Mouse (Mus musculus): ENCODE data around the gene Stip1. TPM values are rescaled to one million over a fixed set of nuclear protein-coding genes. Genes with fewer than 3 reads are reported as not detected.

Gene Stip1
- polyA plus RNA-seq, 1 experiment from 2014 or later, result 372 TPM

DNA sequence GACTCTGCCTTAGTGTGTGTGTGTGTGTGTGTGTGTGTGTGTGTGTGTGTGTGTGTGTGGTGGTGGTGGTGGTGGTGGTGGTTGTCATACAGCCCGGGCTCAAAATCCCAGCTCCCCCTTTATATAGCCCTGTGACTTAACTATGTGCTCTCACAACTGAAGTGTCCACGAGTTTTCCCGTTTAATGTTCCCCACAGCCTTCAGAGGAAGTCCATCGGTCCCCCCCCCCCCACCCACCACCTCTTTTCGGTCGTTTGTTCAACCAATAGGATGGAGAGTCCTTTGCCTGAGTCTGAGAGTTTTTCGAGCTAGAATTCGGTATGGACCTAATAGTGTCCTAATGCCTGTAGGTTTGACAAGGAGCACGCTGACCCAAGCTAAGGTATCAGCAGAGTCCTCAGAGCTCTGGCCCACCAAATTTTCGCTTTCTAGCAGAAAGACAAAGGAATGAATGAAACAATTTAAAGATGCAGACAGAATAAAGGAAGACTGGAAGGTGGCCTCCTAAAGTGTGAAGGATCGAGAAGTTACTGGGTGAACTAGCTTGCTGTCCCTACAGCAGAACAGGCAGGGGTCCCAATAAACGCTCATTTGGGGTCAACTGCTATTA is 66.1 kb downstream of the Stip1 start:
- peaks cover 25% of the 10 kb centered on the region for H3K36me3 ChIP-seq
- H3K4me3 ChIP-seq, result peak overlapping the region; percentile 91
- 40% methylated on average over 12 of the region's 12 CpGs for WGBS
- H3K9me3 ChIP-seq, result no peaks in the 10 kb centered on the region
- H3K27me3 ChIP-seq (ENCODE audit: insufficient read depth, poor library complexity, severe bottlenecking), result peaks cover 44% of the 10 kb centered on the region
- DNase-seq (ENCODE audit: low spot score), result no peak
- peaks cover 84% of the 10 kb centered on the region for H3K4me1 ChIP-seq (replicated peaks)
- peak overlapping the region; percentile 95 for H3K27ac ChIP-seq

DNA sequence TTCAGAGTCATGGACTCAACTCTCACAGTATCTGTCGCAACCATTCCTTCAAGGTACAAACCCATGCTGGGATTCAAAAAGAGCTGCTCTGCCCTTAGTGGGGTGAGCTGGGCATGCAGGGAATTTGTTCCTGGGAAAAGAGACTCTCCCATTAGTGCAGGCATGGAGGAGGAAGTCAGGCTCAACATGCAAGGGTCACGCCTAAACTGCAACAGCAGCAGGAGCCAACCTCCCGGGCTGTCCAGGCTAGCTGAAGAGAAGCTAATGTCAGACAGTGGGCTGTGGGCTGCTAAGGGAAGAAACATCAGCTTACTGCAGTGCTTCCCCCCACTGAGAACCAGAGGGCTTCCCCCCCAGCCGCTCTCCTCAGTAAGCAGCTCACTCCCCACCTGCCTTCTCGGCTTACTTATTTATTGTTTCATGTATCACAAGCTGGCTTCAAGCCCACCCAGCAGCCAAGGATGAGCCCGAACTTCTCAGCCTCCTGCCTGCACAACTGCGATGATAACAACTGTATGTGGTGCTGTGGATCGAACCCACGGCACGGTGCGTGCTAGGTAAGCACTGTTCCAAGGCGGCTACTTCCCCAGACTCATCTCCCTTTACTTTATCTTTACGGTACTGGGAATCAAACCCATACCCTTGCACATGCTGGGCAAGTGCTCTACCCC is 67.4 kb downstream of the Stip1 start:
- DNase-seq (ENCODE audit: low spot score), result no peak
- 81% methylated on average over 13 of the region's 13 CpGs for WGBS
- no peak overlapping the region for H3K4me3 ChIP-seq

DNA sequence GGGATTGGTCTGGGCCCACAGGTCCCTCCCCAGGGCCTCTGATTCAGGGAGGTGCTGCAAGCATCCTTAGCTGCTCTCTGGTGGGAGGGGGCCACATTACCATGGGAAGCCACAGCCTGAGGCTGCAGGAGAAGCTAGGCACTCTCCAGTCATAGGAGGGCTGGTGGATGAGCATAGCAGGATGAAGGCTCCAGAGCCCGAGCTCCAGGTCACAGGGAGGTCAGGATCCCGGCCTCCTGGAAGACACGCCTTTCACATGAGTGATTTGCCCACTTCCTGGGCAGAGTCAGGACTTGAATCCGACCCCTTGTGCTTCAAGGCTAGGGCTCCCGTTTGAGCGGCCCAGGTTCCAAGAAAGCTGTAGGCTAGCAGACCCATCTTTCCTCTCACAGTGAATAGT is 68.1 kb downstream of the Stip1 start:
- DNase-seq (ENCODE audit: low spot score), result no peak
- H3K4me3 ChIP-seq, result no peak overlapping the region
- H3K27ac ChIP-seq, result no peak overlapping the region
- 39% methylated on average over 6 of the region's 6 CpGs for WGBS
- no peaks in the 10 kb centered on the region for H3K9me3 ChIP-seq
- H3K4me1 ChIP-seq (replicated peaks), result peaks cover 76% of the 10 kb centered on the region
- peaks cover 57% of the 10 kb centered on the region for H3K27me3 ChIP-seq (ENCODE audit: insufficient read depth, poor library complexity, severe bottlenecking)
- peaks cover 5% of the 10 kb centered on the region for H3K36me3 ChIP-seq

More for the DNA sequence above, 67.4 kb downstream of the Stip1 start:
- peaks cover 57% of the 10 kb centered on the region for H3K27me3 ChIP-seq (ENCODE audit: insufficient read depth, poor library complexity, severe bottlenecking)
- H3K27ac ChIP-seq, result no peak overlapping the region
- H3K36me3 ChIP-seq, result peaks cover 12% of the 10 kb centered on the region
- H3K4me1 ChIP-seq (replicated peaks), result peaks cover 83% of the 10 kb centered on the region
- no peaks in the 10 kb centered on the region for H3K9me3 ChIP-seq

Other genes starting within 250 kb of the Stip1 start
- gene Rps6ka4, start 199.3 kb downstream of the Stip1 start, polyA plus RNA-seq (2016; fragmentation: Nextera tagmentation; extraction: Ambion mirVana), result 6.2 and 7.7 TPM in 2 replicates
- gene Ccdc88b, start 181.8 kb downstream of the Stip1 start, polyA plus RNA-seq (2016; fragmentation: Nextera tagmentation; extraction: Ambion mirVana), result 0.37 and 1.2 TPM in 2 replicates
- 148 and 157 TPM in 2 replicates for gene Trmt112, start 130.3 kb downstream of the Stip1 start, polyA plus RNA-seq (2016; fragmentation: Nextera tagmentation; extraction: Ambion mirVana)
- gene Prdx5, start 129.9 kb downstream of the Stip1 start, polyA plus RNA-seq (2016; fragmentation: Nextera tagmentation; extraction: Ambion mirVana), result 155 and 196 TPM in 2 replicates
- 8.4 and 12.0 TPM in 2 replicates for gene Esrra, start 118.2 kb downstream of the Stip1 start, polyA plus RNA-seq (2016; fragmentation: Nextera tagmentation; extraction: Ambion mirVana)
- 0.46 TPM in 1 of 2 replicates, not detected in the other for gene Catsperz, start 114.6 kb downstream of the Stip1 start, polyA plus RNA-seq (2016; fragmentation: Nextera tagmentation; extraction: Ambion mirVana)
- not detected in 2 replicates for gene Kcnk4, start 105.5 kb downstream of the Stip1 start, polyA plus RNA-seq (2016; fragmentation: Nextera tagmentation; extraction: Ambion mirVana)
- gene Bad, start 98.1 kb downstream of the Stip1 start, polyA plus RNA-seq (2016; fragmentation: Nextera tagmentation; extraction: Ambion mirVana), result 63.1 and 75.5 TPM in 2 replicates
- gene Gpr137, start 97.5 kb downstream of the Stip1 start, polyA plus RNA-seq (2016; fragmentation: Nextera tagmentation; extraction: Ambion mirVana), result 31.2 and 40.9 TPM in 2 replicates
- 157 and 186 TPM in 2 replicates for gene Ppp1r14b, start 65.0 kb downstream of the Stip1 start, polyA plus RNA-seq (2016; fragmentation: Nextera tagmentation; extraction: Ambion mirVana)
- gene Plcb3, start 63.5 kb downstream of the Stip1 start, polyA plus RNA-seq (2016; fragmentation: Nextera tagmentation; extraction: Ambion mirVana), result 22.3 and 28.3 TPM in 2 replicates
- gene Fkbp2, start 59.5 kb downstream of the Stip1 start, polyA plus RNA-seq (2016; fragmentation: Nextera tagmentation; extraction: Ambion mirVana), result 119 and 121 TPM in 2 replicates
- gene Vegfb, start 52.3 kb downstream of the Stip1 start, polyA plus RNA-seq (2016; fragmentation: Nextera tagmentation; extraction: Ambion mirVana), result 35.6 and 36.2 TPM in 2 replicates
- 18.7 and 23.3 TPM in 2 replicates for gene Dnajc4, start 47.4 kb downstream of the Stip1 start, polyA plus RNA-seq (2016; fragmentation: Nextera tagmentation; extraction: Ambion mirVana)
- gene Nudt22, start 43.9 kb downstream of the Stip1 start, polyA plus RNA-seq (2016; fragmentation: Nextera tagmentation; extraction: Ambion mirVana), result 20.6 and 23.2 TPM in 2 replicates
- 9.9 and 13.5 TPM in 2 replicates for gene Trpt1, start 43.8 kb downstream of the Stip1 start, polyA plus RNA-seq (2016; fragmentation: Nextera tagmentation; extraction: Ambion mirVana)
- gene Fermt3, start 20.5 kb downstream of the Stip1 start, polyA plus RNA-seq (2016; fragmentation: Nextera tagmentation; extraction: Ambion mirVana), result 8.7 and 10.1 TPM in 2 replicates
- 2.9 and 3.4 TPM in 2 replicates for gene Macrod1, start 16.8 kb upstream of the Stip1 start, polyA plus RNA-seq (2016; fragmentation: Nextera tagmentation; extraction: Ambion mirVana)
- gene Flrt1, start 65.8 kb upstream of the Stip1 start, polyA plus RNA-seq (2016; fragmentation: Nextera tagmentation; extraction: Ambion mirVana), result 3.1 and 4.0 TPM in 2 replicates
- 273 and 309 TPM in 2 replicates for gene Otub1, start 166.3 kb upstream of the Stip1 start, polyA plus RNA-seq (2016; fragmentation: Nextera tagmentation; extraction: Ambion mirVana)
- 914 and 944 TPM in 2 replicates for gene Cox8a, start 177.6 kb upstream of the Stip1 start, polyA plus RNA-seq (2016; fragmentation: Nextera tagmentation; extraction: Ambion mirVana)
- gene Naa40, start 201.2 kb upstream of the Stip1 start, polyA plus RNA-seq (2016; fragmentation: Nextera tagmentation; extraction: Ambion mirVana), result 89.8 and 96.5 TPM in 2 replicates
- 72.0 and 79.1 TPM in 2 replicates for gene Rcor2, start 227.4 kb upstream of the Stip1 start, polyA plus RNA-seq (2016; fragmentation: Nextera tagmentation; extraction: Ambion mirVana)